12 mouse cellular contexts compared by ENCODE assay signal in the genomic region with DNA sequence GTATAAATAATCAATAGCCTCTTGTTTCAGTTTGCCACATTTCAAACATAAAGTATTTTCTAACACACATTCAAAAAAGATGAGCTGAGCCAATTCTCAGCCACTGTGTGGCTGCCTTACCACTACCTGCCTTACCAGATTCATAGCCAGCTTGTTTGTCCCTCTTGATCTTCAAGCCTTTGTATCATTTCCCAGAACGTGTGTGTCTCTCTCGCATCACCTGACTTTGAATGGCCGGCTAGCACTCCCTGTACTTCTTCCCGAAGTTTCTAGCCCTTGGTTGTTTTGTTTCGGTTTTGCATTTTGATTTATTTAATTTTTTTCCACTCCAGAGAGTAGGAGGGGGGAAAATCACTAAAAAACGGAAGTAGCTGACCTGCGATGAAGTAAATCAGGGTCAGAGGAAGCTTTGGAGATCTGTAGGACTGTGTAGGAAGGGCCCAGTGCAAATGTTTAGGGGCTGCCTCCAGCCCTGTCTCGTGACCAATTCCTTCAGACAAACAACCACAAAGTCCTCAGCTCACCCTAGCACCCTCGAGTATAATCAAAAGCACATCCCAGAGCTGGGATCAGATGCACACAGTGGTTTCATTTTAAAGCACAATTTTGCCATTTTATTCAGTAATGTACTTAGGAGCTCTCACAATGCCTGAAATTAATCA.
DNase-seq lines count a peak whose midpoint lies in the region; ATAC-seq lines count a peak whose summit lies in the region.
"Had no signal": no experiment of that assay in that cellular context is flagged by ENCODE, and none has a peak within 500 bp of the region (broad histone marks: within the 10 kb centered on the region; RNA-seq: fewer than 3 reads in every experiment).

No protein-coding gene starts in this region.

- WGBS in midbrain, embryonic 12.5 days: 40% methylated on average over 9 of the region's 9 CpGs

- H3K4me2 ChIP-seq in midbrain, embryonic 12.5 days (replicated peaks): peak overlapping the region; percentile 28
- H3K4me2 ChIP-seq: liver, embryonic 13.5 days; neural tube, embryonic 12.5 days had no signal

- peak overlapping the region; percentile 37; the same call in 1 of the 2 replicates for H3K9ac ChIP-seq in midbrain, embryonic 12.5 days (replicated peaks)
- H3K9ac ChIP-seq: liver, embryonic 13.5 days; neural tube, embryonic 12.5 days had no signal

- peak overlapping the region; percentile 65 for H3K27ac ChIP-seq in midbrain, embryonic 12.5 days (replicated peaks)
- H3K27ac ChIP-seq: left cerebral cortex, adult 2 months; liver, embryonic 13.5 days; neural tube, embryonic 12.5 days had no signal

- peak; percentile 35 for ATAC-seq in granulocyte monocyte progenitor cell, adult 5-6 weeks (replicated peaks; ENCODE audit: poor library complexity, severe bottlenecking)
- no peak for ATAC-seq in midbrain, embryonic 12.5 days (ENCODE audit: low FRiP score, low read depth)

- peak; percentile 52 to 73 for DNase-seq in cerebellum, postnatal 10 days
- DNase-seq in cerebellum, postnatal 4 days (ENCODE audit: low spot score in 2 of 2): no peak
- peak; percentile 55 to 66 for DNase-seq in cerebellum, postnatal 25 days
- DNase-seq in left cerebral cortex, postnatal 10 days (ENCODE audit: extremely low spot score in 1 of 2, low spot score in 2 of 2): no peak
- no peak for DNase-seq in lung, postnatal 36 days
- DNase-seq in lung, postnatal 14 days: no peak
- DNase-seq: kidney, postnatal 36 days; liver, embryonic 13.5 days had no signal

- peaks cover 34% of the 10 kb centered on the region for H3K4me1 ChIP-seq in midbrain, embryonic 12.5 days
- H3K4me1 ChIP-seq: liver, embryonic 13.5 days had no signal

- peaks cover 70% of the 10 kb centered on the region for H3K27me3 ChIP-seq in midbrain, embryonic 12.5 days
- H3K27me3 ChIP-seq: liver, embryonic 13.5 days had no signal

- no peaks in the 10 kb centered on the region for H3K36me3 ChIP-seq in midbrain, embryonic 12.5 days
- H3K36me3 ChIP-seq: liver, embryonic 13.5 days; neural tube, embryonic 12.5 days had no signal

- H3K9me3 ChIP-seq in midbrain, embryonic 12.5 days: no peaks in the 10 kb centered on the region
- H3K9me3 ChIP-seq: liver, embryonic 13.5 days; neural tube, embryonic 12.5 days had no signal

- intact Hi-C loops in left cerebral cortex, postnatal 10 days (cut with DNase I): no loop called here

- H3K4me3 ChIP-seq in midbrain, embryonic 12.5 days: peak overlapping the region; percentile 18
- H3K4me3 ChIP-seq: left cerebral cortex, adult 2 months; liver, embryonic 13.5 days; neural tube, embryonic 12.5 days had no signal

Comparison
In these comparisons a context has a peak if more than half of its experiments do, and no peak if none do; other contexts are left out.
1. DNase-seq: peak in cerebellum, postnatal 10 days (2 of 2) and cerebellum, postnatal 25 days (2 of 2); none in cerebellum, postnatal 4 days (0 of 2), left cerebral cortex, postnatal 10 days (0 of 2), lung, postnatal 36 days (single experiment) and lung, postnatal 14 days (single experiment).